Mouse (Mus musculus) c-Kit-positive CD71-positive TER-119-positive erythroid progenitor cells, embryonic 14.5 days (primary cell): Measurements from ENCODE around the gene Rhox13.

Experiments
- DNase-seq: peaks from one replicate; pipeline ENCODE4 v3.0.0-alpha.2; 2013; ENCODE audit warnings: low spot score

The Rhox13 gene

DNA sequence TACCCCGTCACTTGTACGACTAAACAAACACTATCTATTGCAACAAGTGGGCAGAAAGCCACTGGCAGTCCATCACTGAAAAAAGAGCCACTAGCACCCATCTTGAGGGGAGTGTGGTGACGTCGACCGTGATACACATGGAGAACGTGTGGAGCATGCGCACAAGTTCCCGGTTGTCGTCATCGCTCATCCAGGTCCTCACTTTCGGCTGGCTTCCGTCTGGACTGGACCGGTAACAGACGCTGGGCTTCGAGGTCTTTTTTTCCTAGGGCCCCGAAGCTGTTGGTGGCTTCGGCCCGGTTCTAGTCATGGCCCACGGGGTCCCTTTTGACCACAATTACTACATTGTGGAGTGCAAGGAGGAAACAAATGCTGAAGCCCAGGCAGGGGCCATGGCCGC, at the start of gene Rhox13:
Rhox13 (plus strand) TSS at position 238 of the 400 bp plus-strand sequence.
- no peak for DNase-seq

DNA sequence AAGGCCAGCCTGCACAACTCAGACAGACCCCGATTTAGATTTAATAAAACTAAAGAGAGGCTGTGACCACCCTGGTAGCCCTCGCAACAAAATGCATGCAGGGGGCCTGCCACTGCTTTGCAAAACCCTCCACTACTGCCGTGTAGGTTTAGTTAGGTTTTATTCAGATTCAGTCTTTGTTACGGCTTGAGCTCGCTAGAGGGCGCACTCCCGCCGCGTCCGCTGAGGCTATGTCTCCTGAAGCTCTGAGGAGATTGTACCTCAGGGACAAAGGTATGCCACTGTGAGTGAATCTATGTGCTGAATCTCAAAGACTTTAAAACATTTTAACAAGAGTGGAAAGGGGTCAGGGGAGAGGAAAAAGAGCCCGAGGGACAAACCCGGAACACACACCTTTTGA, 36.8 kb upstream of the Rhox13 start:
- no peak for DNase-seq

DNA sequence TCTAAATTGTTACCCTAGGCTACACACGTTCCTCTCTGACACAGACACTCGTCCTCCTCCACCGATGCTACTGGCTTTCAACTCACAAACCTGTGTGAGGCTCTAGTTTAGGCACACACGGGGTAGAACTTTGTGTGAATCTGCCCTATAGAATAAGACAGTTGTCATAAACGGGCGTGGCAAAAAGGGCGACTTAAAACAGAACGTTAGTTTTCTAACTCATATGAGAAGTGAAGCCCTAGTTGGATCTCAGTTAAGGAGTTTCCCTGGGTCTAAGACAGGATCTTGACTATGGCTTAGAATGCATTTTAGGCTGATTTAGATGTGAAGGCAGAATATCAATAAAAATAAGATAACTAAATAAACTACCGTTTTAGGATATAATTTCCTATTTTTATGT, 36.0 kb upstream of the Rhox13 start, which contains the start of gene Rhox11:
Rhox11 (minus strand) TSS at position 101 of the 400 bp plus-strand sequence.
- no peak for DNase-seq

DNA sequence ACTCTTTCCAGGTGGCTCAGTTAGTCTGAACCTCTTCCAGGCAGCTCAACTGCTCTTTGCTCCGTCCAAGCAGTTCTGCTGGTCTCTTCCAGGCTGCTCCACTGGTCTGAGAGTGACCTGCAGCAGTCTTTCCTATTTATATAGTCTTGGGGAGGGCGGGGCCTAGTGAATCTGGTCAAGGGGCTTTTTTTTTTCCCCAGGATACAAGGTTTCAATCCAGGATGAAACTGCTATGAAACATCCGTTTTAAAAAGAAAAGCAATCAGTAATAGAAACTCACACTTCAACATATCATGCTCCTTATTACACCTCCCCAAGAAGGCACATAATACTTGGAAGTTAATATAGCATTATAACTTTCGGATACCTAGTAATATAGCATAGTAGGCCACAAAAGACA, 10.2 kb upstream of the Rhox13 start, which contains the start of gene Rhox12:
Rhox12 (minus strand) TSS at position 101 of the 400 bp plus-strand sequence.
- DNase-seq: no peak

DNA sequence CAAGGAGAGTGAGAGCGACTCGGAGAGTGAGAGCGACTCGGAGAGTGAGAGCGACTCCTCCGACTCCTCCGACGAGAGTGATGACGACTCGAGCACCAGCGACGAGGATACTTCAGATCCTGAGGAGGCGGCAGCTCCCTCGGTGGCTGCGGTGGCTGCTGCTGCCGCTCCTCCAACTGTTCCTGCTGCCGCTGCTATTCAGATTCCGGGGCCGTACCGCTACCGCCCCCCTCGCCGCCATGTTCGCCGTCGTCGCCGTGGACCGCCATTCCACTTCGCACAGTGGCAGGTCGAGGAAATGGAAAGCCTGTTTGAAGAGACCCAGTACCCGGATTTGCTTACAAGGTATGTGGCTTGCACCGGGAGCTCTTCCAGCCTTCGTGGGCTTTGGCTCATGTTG, 459 bp downstream of the Rhox13 start:
- no peak for DNase-seq

GRCm38 (mm10) chrX:38159097-38159496, 38.1 kb downstream of the Rhox13 start:
- DNase-seq: no peak

GRCm38 (mm10) chrX:38165315-38165714, 44.3 kb downstream of the Rhox13 start:
- no peak for DNase-seq

- DNase-seq: no peak
Measured at GRCm38 (mm10) chrX:38166064-38166463, 45.0 kb downstream of the Rhox13 start.

DNA sequence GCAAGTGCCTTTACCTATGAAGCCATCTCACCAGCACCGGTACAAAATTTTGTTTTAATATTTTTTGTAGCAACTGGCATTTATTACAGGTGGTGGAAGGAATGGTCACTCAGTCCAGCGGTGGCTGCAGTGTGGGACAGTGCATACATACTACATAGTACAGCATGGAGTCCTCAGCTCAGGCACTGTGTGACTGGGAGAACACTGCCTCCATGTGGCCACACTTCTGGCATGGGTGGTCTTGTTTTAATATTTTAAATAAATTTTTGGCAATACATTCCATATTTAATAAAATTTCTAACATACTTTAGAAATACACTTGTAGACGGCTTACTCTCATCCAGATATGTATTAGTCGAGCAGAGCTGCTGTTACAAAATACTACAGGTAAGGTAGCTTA, 45.6 kb downstream of the Rhox13 start:
- no peak for DNase-seq
